Mouse (Mus musculus): ENCODE data around the gene Dnajc13.

Dnajc13 gene

DNA sequence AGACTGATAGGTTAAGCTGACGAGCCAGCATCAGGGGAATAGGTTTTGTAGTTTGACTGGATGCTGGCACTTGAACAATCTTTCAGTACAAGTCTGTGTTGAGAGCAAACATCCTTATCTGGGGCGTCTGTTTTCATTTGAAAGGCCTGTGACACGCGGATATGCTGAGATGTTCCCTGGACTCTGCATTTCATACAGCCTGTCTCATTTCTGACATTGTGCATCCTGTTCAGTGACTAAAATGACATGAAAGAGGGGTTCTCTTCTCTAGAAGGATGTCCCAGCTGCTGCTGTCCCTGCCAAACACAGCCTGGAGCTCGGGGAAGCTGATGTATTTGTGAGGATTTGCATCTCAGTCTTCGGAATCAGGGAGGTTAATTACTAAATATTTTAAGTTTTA lies 155.2 kb downstream of the Dnajc13 start:
- no peak for DNase-seq

- no peak for DNase-seq
These were observed 155.8 kb downstream of the Dnajc13 start for GRCm38 (mm10) chr9:104106930-104107329.

- no peak for DNase-seq
These were observed 157.7 kb downstream of the Dnajc13 start for GRCm38 (mm10) chr9:104104986-104105385.

DNA sequence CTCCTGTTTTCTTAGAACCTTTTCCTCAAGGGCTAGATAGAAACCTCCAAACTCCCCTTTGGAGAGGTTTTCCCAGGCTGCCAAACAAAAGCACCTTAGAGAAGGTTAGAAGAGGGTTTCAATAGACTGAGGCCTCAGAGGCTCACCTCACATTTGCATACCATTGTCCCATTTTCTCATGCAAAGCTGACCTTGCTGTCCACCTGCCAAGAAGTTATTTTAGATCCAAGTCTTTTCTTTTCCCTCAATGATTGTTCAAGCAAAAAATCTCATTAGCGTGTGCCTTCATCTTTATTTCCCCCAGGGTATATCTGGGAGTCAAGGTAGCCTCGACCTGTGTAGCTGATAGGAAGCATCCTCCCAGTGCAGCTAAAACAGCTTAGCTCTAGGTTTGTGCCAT lies 159.8 kb downstream of the Dnajc13 start:
- no peak for DNase-seq

GRCm38 (mm10) chr9:104102301-104102700 lies 160.4 kb downstream of the Dnajc13 start:
- no peak for DNase-seq

GRCm38 (mm10) chr9:104101458-104101857 lies 161.3 kb downstream of the Dnajc13 start:
- no peak for DNase-seq

All from thymus, postnatal 4 days (tissue).